In genomic region chr1:79782433-79782832, GRCm38 (mm10) we compare ENCODE assay signal across 10 mouse cellular contexts. TPM values are rescaled to one million over a fixed set of nuclear protein-coding genes. Genes with fewer than 3 reads are reported as not detected.
DNase-seq lines count a peak whose midpoint lies in the region; ATAC-seq and TF ChIP-seq lines count a peak whose summit lies in the region.
"Had no signal": no experiment of that assay in that cellular context is flagged by ENCODE, and none has a peak within 500 bp of the region (broad histone marks: within the 10 kb centered on the region; RNA-seq: fewer than 3 reads in every experiment).

No protein-coding gene starts in this region.

- TF ChIP-seq CTCF in gastrocnemius, adult 2 months (IDR thresholded peaks at IDR 0.05), result peak; percentile 59

- H3K27ac ChIP-seq in gastrocnemius, adult 2 months, result no peak overlapping the region
- no peak overlapping the region for H3K27ac ChIP-seq in midbrain, embryonic 11.5 days (ENCODE audit: low read depth, low read length)
- no peak overlapping the region for H3K27ac ChIP-seq in midbrain, embryonic 10.5 days (replicated peaks)
- H3K27ac ChIP-seq: neural tube, embryonic 15.5 days had no signal

- H3K36me3 ChIP-seq in midbrain, embryonic 11.5 days (ENCODE audit: control insufficient read depth, insufficient read depth, low read length), result peaks cover 18% of the 10 kb centered on the region; the same call in 1 of the 2 replicates
- peaks cover 60% of the 10 kb centered on the region for H3K36me3 ChIP-seq in midbrain, embryonic 10.5 days

- no peak overlapping the region for H3K9ac ChIP-seq in midbrain, embryonic 11.5 days (ENCODE audit: low read length)
- H3K9ac ChIP-seq: neural tube, embryonic 15.5 days had no signal

- no peak overlapping the region for H3K4me2 ChIP-seq in midbrain, embryonic 11.5 days
- H3K4me2 ChIP-seq: neural tube, embryonic 15.5 days had no signal

- intact Hi-C loops in gastrocnemius, adult 2 months (cut with DNase I), result no loop called here

- H3K9me3 ChIP-seq in midbrain, embryonic 11.5 days (ENCODE audit: control insufficient read depth, low read length), result no peaks in the 10 kb centered on the region
- H3K9me3 ChIP-seq in midbrain, embryonic 10.5 days (replicated peaks), result no peaks in the 10 kb centered on the region
- H3K9me3 ChIP-seq: neural tube, embryonic 15.5 days had no signal

- no peak for DNase-seq in gastrocnemius, adult 2 months
- no peak for DNase-seq in gastrocnemius, adult 18-20 months (ENCODE audit: low spot score)
- DNase-seq in midbrain, embryonic 11.5 days (ENCODE audit: low spot score, missing footprints), result no peak
- DNase-seq in midbrain, embryonic 10.5 days (ENCODE audit: low spot score), result no peak
- DNase-seq in NIH3T3 (ENCODE audit: low read depth), result peak; percentile 44
- peak; percentile 47 for DNase-seq in naive thymus-derived CD4-positive, alpha-beta T cell, adult 2 months (ENCODE audit: low read depth)
- no peak for DNase-seq in gastrocnemius, adult 8-10 months (ENCODE audit: low spot score in 2 of 2)
- DNase-seq in retina, postnatal 1 day, result no peak
- DNase-seq: gastrocnemius, postnatal 14 days had no signal

- no peak overlapping the region for H3K4me3 ChIP-seq in gastrocnemius, adult 2 months
- H3K4me3 ChIP-seq in midbrain, embryonic 11.5 days (ENCODE audit: low read depth, low read length), result no peak overlapping the region
- H3K4me3 ChIP-seq in midbrain, embryonic 10.5 days, result no peak overlapping the region
- H3K4me3 ChIP-seq: neural tube, embryonic 15.5 days had no signal

- H3K4me1 ChIP-seq in midbrain, embryonic 11.5 days (ENCODE audit: control insufficient read depth, insufficient read depth, low read length), result no peaks in the 10 kb centered on the region
- H3K4me1 ChIP-seq in midbrain, embryonic 10.5 days, result no peaks in the 10 kb centered on the region

- 79% methylated on average over 3 of the region's 3 CpGs for WGBS in midbrain, embryonic 11.5 days
- 81% methylated on average over 3 of the region's 3 CpGs for whole genome bisulfite sequencing in midbrain, embryonic 10.5 days

- ATAC-seq in midbrain, embryonic 11.5 days (ENCODE audit: low FRiP score), result peak; percentile 35; the same call in 1 of the 2 replicates

- no peaks in the 10 kb centered on the region for H3K27me3 ChIP-seq in midbrain, embryonic 11.5 days (ENCODE audit: control insufficient read depth, insufficient read depth, low read length)
- no peaks in the 10 kb centered on the region for H3K27me3 ChIP-seq in midbrain, embryonic 10.5 days (ENCODE audit: low read depth, poor library complexity, severe bottlenecking)
- H3K27me3 ChIP-seq: neural tube, embryonic 15.5 days had no signal

RNA-seq across cellular contexts. Expression of gene Wdfy1, which starts 6.5 kb away (rescaled TPM):
- total RNA-seq in gastrocnemius, adult 2 months (2021), result 10 to 100 TPM; 10.9 to 11.5 TPM
- 10 to 100 TPM in 1 of 2 experiments, 1 to 10 TPM in 1; 9.5 to 12.1 TPM for total RNA-seq in gastrocnemius, adult 18-20 months (2021)
- polyA plus RNA-seq in midbrain, embryonic 11.5 days (2014; fragmentation: Nextera tagmentation; extraction: Ambion mirVana), result 47.1 and 49.1 TPM in 2 replicates
- polyA plus RNA-seq in midbrain, embryonic 10.5 days (2016; fragmentation: Nextera tagmentation; extraction: Ambion mirVana), result 37.5 and 46.4 TPM in 2 replicates
- total RNA-seq in gastrocnemius, adult 8-10 months (2022), result 10 to 100 TPM in 1 of 4 experiments, 1 to 10 TPM in 3; 9.1 to 14.7 (median 9.3) TPM

RNA-seq across cellular contexts. Expression of gene Mrpl44, which starts 6.6 kb away (rescaled TPM):
- total RNA-seq in gastrocnemius, adult 2 months (2021), result 10 to 100 TPM; 27.9 to 34.5 TPM
- 10 to 100 TPM; 31.4 to 31.5 TPM for total RNA-seq in gastrocnemius, adult 18-20 months (2021)
- polyA plus RNA-seq in midbrain, embryonic 11.5 days (2014; fragmentation: Nextera tagmentation; extraction: Ambion mirVana), result 57.7 and 60.8 TPM in 2 replicates
- 65.5 and 68.2 TPM in 2 replicates for polyA plus RNA-seq in midbrain, embryonic 10.5 days (2016; fragmentation: Nextera tagmentation; extraction: Ambion mirVana)
- 10 to 100 TPM; 30.4 to 34.7 (median 33.1) TPM for total RNA-seq in gastrocnemius, adult 8-10 months (2022)

Comparison
In these comparisons a context has a peak if more than half of its experiments do, and no peak if none do; other contexts are left out.
1. DNase-seq: peak in NIH3T3 (single experiment) and naive thymus-derived CD4-positive, alpha-beta T cell, adult 2 months (single experiment); none in gastrocnemius, adult 2 months (single experiment), gastrocnemius, adult 18-20 months (single experiment), midbrain, embryonic 11.5 days (single experiment), midbrain, embryonic 10.5 days (single experiment), gastrocnemius, adult 8-10 months (0 of 2) and retina, postnatal 1 day (single experiment).